Mouse (Mus musculus) c-Kit-positive CD71-negative TER-119-negative erythroid progenitor cells, embryonic 14.5 days (primary cell): ENCODE measurements around the gene Apod.
"Not testable (repeated sequence)": the region's sequence is repeated elsewhere in the genome, so short reads cannot be mapped to it uniquely, and the experiment has no call there.

Experiments
- DNase-seq: peaks from one replicate; pipeline ENCODE4 v3.0.0-alpha.2; 2013; ENCODE audit warnings: low read depth

Gene Apod

GRCm38 (mm10) chr16:31314497-31315233 lies at the start of gene Apod:
Apod (minus strand) TSS chr16:31314808.
- no peak for DNase-seq

- no peak for DNase-seq
Observed at GRCm38 (mm10) chr16:31363685-31364436, 49.3 kb upstream of the Apod start.

DNA sequence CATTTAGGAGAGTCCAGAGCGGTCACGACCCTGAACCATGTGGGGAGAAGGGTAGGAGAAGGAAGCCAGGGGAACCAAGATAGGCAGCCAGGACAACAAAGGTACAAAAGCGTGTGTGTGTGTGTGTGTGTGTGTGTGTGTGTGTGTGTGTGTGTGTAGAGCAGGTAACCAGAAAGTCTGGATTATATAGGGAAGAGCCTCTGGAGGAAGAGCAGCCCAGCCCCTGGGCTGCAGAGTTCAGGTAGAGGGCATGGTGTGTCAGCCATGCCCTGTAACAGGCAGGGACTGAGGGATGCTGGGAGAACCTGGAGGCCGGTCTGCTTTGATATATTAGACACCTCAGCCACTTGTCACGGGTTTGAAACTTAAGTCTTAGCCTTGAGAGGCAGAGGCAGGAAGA lies 44.9 kb upstream of the Apod start:
- DNase-seq: no peak

DNA sequence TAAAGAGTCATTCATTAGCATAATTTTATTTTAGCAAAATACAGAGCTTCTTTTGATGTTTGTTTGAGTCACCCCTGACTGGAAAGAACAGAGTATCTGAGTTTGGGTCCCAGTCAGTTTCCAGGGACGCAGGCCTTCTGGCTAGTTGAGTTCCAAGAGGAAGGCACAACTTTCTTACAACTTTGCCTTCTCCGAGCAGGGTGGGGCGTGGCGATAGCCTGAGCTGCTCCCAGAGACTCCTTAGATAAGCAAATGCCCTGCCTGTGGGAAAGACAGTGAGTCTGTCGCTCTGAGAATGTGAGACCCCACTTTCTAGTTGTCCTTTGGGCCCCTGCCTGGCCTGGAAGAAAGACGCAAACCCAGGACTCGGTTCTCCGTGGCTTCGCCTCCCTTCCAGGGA lies 44.4 kb upstream of the Apod start:
- no peak for DNase-seq

GRCm38 (mm10) chr16:31358576-31358975 lies 44.0 kb upstream of the Apod start:
- no peak for DNase-seq

DNA sequence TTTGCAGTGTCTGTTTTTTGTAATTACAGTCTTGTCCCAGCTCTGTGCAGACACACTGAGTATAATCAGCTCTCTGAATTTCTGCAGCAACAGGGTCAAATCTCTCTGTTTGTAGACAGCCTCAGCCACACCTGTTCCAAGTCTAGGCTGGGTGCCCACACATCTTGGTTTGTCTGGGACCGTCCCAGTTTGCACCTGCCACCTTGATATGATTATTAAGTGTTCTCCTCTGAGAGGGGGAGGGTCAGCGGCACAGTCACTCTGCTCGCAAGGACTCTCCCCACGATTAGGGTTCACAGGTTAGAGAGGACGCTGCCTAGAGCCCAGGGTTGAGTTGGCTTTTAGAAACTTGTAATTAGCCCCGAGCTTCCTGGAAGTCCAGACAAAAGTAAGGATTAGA lies 41.3 kb upstream of the Apod start:
- no peak for DNase-seq

GRCm38 (mm10) chr16:31354341-31355329 lies 40.0 kb upstream of the Apod start:
- DNase-seq: peak; percentile 69

- peak; percentile 38 for DNase-seq
Observed at GRCm38 (mm10) chr16:31352996-31353395, 38.4 kb upstream of the Apod start.

- no peak for DNase-seq
Observed at GRCm38 (mm10) chr16:31347581-31347980, 33.0 kb upstream of the Apod start.

DNA sequence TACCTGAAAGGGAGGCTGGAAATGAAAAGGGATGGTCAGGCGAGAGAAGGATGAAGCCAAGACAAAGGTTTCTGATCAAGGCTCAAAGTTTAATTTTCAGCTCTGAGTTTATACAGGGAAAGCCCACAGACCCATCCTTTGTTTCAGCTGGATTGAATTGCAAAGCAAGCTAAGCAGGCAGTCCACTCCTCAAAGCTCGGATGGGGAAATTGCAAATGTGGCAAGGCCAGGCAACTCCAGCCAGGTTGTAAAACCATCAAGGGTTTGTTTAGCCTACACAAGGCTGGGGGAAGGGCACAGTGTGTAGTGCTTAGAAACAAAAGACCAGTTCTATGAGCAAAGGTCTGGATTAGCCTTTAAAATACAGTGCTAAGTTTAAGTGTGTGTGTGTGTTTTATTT lies 28.4 kb upstream of the Apod start:
- DNase-seq: no peak

GRCm38 (mm10) chr16:31342556-31342955 lies 27.9 kb upstream of the Apod start:
- no peak for DNase-seq

DNA sequence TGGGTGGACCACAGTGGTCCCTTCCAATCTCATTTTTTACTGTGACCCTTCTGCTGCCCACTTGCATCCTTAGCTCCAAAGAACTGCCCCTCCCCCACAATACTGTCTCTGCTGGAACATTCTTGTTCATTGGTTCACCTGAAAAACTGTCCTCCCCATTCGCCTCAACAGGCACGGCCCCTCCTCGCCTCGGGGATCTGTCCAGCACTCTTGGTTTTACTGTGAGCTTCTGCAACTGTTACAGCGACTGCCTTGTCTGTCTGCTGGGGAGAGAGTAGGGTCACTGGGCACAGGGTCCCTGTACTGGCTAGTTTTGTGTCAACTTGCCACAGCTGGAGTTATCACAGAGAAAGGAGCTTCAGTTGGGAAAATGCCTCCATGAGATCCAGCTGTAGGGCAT lies 24.7 kb upstream of the Apod start:
- DNase-seq: no peak

- no peak for DNase-seq
Observed at GRCm38 (mm10) chr16:31337956-31338355, 23.3 kb upstream of the Apod start.

GRCm38 (mm10) chr16:31334796-31335195 lies 20.2 kb upstream of the Apod start:
- no peak for DNase-seq

DNA sequence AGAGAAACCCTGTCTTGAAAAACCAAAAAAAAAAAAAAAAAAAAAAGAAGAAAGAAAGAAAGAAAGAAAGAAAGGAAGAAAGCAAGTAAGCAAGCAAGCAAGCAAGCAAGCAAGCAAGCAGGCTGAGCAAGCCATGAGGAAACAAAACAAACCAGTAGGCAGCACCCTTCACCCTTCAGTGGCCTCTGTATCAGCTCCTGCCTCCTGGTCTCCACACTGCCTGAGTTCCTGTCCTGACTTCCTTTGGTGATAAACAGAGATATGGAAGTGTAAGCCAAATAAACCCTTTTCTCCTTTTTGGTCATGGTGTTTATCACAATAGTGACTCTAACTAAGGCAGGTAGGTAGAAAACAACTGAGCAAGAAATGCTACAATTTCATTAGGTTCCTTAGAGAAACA lies 18.0 kb upstream of the Apod start:
- no peak for DNase-seq

DNA sequence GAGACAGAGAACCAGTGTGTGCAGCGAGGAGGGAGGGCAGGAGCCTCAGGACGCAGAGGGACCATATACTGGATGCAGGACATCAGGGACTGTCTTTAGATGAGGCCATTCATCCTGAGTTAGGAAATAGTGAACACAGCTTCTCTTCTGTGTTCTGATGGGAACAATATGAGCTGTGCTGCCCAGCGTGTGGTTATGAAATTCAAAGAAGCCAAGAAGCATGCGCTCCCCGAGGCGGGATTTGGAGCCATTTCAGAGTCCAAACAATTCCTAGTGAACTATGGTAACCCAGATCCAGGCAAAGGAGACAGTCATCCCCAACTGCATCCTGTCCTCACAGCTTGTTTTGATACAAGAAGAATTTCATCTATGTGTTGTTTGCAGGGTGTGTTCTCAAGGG lies 16.4 kb upstream of the Apod start:
- DNase-seq: not testable (repeated sequence)

DNA sequence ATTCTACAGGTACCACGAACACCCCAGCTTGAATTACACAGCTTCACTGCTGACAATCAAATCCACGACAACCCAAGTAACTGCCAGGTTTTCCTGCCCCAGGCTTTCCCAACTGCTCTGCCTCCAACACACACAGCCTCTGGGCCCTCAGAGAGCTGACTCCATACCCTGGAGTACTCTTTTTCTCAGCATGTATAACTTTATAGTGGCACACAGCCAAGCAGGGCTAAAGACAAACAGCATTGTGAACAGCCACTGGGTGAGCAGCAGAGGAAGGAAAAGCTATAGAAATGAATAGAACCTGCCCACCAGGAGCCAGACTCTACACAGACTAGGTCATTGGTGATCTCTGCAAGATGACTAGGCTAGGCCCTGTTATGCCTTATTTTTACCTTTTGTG lies 15.1 kb upstream of the Apod start:
- no peak for DNase-seq

- DNase-seq: no peak
Observed at GRCm38 (mm10) chr16:31327891-31328290, 13.3 kb upstream of the Apod start.

GRCm38 (mm10) chr16:31327430-31327829 lies 12.8 kb upstream of the Apod start:
- DNase-seq: no peak

GRCm38 (mm10) chr16:31326679-31327078 lies 12.1 kb upstream of the Apod start:
- no peak for DNase-seq

- no peak for DNase-seq
Observed at GRCm38 (mm10) chr16:31325966-31326365, 11.4 kb upstream of the Apod start.

DNA sequence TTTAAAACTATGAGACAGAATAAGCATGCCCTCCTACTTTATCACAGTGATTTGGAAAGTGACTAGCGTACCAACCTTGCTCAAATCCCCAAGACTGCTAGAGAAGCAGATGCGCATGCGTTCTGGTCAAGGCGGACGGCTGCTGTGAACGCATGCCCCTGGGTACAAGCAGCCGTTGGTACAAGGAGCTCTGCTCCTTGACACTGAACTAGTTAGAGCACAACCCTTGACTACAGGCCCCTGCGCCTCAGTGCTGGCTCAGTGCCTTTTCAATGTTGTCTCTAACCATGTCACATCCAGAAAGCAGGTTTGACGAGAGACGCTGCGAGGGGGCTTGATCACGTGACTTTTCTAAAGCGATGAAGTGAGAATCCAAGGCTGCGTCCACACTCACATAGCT lies 10.5 kb upstream of the Apod start:
- no peak for DNase-seq
